Mouse (Mus musculus): ENCODE measurements around the gene Trub2.

GRCm38 (mm10) chr2:29817426-29818232 is 29.3 kb upstream of the Trub2 start:
- TF ChIP-seq GATA1 (IDR thresholded peaks at IDR 0.05; ENCODE audit: low read length) = no peak
- no peak for TF ChIP-seq TAL1 (IDR thresholded peaks at IDR 0.05; ENCODE audit: low read length)
